Mouse (Mus musculus): Measurements from ENCODE around the gene Lce1e. TPM values are rescaled to one million over a fixed set of nuclear protein-coding genes. Genes with fewer than 3 reads are reported as not detected.

Lce1e gene
- not detected for total RNA-seq (2021)
- long read RNA-seq, experiment 1 = 0 reads
- long read RNA-seq, experiment 2 = 0 reads

DNA sequence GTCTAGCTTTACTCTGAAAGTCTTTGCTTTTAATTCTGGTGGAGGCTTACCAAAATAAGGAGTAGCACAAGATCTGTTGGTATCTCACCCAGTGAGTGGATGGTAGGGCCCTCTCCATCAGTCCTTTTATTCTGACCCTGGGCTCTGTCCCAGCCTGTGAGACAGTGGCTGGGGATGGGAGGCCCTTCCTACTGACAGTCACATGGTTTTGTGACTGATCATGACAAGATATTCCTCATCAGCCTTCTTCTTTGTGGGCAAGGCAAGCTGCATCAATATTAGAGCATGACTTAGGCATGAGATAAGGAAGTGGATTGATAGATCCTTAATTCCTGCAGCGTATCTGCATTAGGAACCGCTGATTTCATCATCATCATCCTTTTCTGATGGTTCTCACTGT, at the start of gene Lce1e:
Gene Lce1e (minus strand): TSS at position 101 of the 400 bp plus-strand sequence.
- no peak for DNase-seq

DNA sequence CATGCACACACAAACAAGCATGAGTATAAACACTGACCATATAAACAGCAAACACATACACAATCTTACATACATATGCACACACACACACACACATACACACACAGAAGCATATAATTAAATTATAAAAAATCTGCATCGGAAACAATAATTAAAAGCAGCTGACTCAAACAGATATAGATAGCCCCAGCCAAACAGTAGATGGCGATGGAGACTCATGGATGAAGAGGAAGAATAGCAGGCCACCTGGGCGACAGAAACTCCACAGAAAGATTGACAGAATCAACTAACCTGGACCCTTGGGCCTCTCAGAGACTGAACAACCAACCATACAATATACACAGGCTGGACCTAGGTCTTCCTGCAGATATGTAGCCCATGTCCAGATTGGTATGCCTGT, 44.3 kb upstream of the Lce1e start:
- no peak for DNase-seq

DNA sequence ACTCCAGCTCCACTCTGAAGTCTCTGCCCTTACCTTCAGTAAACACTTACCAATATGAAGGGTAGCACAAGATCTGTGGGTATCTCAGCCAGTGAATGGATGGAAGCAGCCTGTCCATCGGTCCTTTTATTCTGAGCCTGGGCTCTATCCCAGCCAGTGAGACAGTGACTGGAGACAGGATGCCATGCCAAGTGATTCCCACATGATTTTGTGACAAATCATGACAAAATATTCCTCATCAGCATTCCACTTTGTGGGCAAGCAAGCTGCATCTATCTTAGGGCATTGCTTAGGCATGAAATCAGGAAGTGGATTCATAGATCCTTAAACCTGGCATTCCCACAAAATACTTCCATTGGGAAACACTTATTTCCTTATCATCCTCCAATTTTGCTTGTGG, 43.4 kb upstream of the Lce1e start, which contains the start of gene Lce1g:
Gene Lce1g (minus strand): TSS at position 101 of the 400 bp plus-strand sequence.
- DNase-seq = no peak

DNA sequence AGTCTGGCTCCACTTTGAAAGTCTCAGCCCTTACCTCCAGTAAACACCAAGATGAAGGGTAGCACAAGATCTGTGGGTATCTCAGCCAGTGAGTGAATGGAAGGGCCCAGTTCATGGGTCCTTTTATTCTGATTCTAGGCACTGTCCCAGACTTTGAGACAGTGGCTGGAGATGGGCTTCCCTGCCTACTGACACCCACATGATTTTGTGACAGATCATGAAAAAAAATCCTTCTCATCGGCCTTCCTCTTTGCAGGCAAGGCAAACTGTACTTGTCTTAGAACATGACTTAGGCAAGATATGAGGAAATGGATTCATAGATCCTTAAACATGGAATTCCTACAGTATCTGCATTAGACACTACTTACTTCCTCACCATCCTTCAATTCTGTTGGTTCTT, 30.1 kb upstream of the Lce1e start, which contains the start of gene Gm38119:
Gene Gm38119 (minus strand): TSS at position 101 of the 400 bp plus-strand sequence.
- DNase-seq = no peak

DNA sequence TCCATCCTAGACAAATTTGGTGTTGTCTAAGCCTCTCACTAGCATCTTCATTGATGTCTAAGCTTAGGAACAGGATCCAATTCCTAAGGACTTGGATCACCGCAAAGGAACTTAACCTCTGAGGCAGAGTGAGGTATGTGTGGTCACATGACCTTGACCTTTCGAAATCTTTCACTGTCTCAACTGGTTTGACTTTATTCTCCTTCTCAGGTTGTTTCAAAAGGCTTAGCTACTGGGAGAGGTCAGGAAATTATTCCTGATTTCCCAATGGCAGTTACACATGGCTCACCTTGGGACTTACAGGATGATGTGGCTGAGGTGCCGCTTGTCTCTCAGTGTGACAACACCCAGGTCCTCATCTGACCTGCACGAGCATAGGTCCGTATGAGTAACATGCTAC, 13.8 kb upstream of the Lce1e start:
- DNase-seq = no peak

DNA sequence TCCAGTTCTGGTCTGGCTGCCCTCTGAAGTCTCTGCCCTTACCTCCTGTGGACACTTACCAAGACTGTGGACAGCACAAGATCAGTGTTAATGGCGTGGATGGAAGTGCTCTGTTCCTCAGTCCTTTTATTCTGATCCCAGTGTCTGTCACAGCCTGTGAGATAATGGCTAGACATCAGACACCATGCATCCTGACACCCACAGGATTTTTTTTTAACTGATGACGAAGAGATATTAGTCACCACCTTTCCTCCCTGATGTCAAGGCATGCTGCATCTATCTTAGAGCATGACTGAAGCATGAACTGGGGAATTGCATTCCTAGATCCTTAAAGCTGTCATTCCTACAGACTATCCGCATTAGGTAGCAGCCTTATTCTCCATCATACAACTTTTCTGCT, 11.4 kb upstream of the Lce1e start, which contains the start of gene Lce1f:
Gene Lce1f (minus strand): TSS at position 101 of the 400 bp plus-strand sequence.
- DNase-seq = no peak

DNA sequence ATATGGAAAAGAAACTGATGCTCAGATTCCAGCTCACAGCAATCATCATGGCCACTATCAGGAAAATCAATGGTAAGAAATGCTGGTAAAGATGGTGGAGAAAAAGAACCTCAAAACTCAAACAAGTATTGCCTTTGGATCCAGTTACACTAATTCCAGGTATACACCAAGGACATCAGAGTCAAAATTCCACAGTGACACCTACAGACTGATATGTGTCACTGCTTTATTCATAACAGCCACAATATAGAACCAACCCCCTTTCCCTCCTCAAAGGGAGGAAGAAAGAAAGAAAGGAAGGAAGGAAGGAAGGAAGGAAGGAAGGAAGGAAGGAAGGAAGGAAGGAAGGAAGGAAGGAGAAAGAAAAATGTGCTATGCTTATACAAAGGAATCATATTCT, 6.2 kb upstream of the Lce1e start:
- no peak for DNase-seq

DNA sequence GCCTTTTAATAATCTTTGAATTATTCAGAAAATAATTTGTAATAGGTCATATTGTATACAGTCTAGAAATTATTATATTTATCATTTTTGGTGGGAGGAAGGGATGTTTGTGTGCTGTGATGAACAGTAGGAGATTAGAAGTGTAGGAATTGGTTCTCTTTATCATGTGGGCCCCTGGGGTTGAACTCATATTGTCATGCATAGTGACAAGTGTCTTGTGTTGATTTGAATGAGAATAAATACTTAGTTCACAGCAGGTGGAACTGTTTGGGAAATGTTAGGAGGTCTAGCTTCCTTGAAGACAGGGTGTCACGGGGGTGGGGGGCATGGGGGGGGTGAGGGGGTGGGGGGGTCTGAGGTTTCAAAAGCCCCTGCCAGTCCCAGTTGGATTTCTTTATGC, 14.3 kb downstream of the Lce1e start:
- no peak for DNase-seq

DNA sequence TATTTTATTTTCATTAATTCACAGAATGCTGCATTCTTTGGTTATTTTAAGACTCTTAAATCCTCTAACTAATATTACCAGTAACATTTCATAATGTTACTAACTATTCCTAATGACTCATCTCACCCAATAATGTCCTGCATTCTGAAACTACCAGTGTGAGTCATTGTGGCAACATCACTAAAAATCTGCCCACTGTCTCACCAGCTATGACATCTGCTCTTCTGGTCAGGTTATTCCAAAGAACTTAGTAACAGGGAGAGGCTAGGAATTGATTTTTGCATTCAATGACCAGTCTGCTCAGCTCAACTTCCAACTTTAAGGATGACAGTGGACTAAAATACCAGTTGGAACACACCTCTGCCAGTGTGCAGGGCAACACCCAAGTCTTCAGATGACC, 17.2 kb downstream of the Lce1e start:
- no peak for DNase-seq

DNA sequence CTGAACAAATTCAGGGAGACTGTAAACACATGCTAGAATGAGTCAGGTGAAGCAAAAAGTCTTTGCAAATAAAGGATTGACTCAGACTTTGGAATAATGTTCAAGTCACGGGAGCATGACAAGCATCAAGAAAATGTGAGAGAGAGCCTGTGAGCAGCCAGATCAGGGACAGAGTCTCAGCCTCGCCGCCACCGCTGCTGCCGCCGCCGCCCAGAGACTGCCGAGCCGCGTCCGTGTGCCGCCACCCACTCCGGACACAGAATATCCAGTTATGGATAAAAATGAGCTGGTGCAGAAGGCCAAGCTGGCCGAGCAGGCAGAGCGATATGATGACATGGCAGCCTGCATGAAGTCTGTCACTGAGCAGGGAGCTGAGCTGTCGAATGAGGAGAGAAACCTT, 19.7 kb downstream of the Lce1e start:
- peak; percentile 4 to 7 for DNase-seq

DNA sequence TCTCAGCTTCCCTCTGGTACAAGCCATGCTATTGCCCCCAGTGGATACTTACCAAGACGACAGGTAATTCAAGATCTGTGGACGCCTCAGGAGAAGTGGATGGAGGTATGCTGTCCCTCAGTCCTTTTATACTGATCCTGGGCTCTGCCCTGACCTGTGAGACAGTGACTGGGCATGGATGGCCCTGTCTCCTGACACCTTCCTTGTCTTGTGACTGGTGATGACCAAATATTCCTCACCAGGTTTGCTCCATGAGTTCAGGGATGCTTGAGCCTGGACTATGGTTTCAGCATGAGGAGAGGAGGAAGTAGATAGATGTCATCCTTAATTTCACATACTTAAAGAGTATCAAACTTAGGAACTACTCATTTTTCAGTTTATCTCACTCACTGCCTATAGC, 21.8 kb downstream of the Lce1e start, which contains the start of gene Lce1d:
Gene Lce1d (minus strand): TSS at position 101 of the 400 bp plus-strand sequence.
- DNase-seq = no peak

DNA sequence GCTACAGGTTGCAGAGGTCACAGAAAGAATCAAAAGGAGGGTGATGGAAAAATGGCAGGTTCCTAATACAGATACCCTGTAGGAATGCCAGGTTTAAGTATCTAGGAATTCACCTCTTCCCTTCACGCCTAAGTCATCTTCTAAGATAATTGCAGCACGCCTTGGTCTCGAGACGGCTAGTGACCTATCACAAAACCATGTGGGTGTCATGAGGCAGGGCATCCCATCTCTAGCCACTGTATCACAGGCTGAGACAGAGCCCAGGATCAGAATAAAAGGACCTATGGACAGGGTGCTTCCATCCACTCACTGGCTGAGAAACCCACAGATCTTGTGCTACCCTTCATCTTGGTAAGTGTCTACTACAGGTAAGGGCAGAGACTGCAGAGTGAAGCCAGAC, 29.9 kb downstream of the Lce1e start, which contains the start of gene Lce1c:
Gene Lce1c (plus strand): TSS at position 301 of the 400 bp plus-strand sequence.
- no peak for DNase-seq

DNA sequence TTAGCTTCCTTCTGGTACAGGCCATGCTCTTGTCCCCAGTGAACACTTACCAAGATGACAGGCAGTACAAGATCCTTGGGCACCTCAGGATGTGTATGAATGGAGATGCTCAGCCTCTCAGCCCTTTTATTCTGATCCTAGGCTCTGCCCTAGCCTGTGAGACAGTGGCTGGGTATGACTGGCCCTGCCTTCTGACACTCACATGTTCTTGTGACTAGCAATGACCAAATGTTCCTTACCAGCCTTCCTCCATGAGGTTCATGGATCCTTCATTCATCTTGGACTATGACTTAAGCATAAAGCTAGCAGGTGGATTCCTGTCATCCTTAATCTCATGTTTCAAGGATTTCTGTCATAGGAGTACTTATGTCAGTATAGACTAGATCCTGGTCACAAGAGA, 38.7 kb downstream of the Lce1e start, which contains the start of gene Lce1a2:
Gene Lce1a2 (minus strand): TSS at position 101 of the 400 bp plus-strand sequence.
- DNase-seq = no peak

Other genes starting within 250 kb of the Lce1e start
- not detected for gene Sprr1a, start 223.2 kb downstream of the Lce1e start, total RNA-seq (2021)
- not detected for gene Sprr4, start 208.6 kb downstream of the Lce1e start, total RNA-seq (2021)
- gene 2310046K23Rik, start 174.6 kb downstream of the Lce1e start, total RNA-seq (2021) = not detected
- not detected for gene Ivl, start 135.3 kb downstream of the Lce1e start, total RNA-seq (2021)
- not detected for gene Smcp, start 120.1 kb downstream of the Lce1e start, total RNA-seq (2021)
- gene 2210017I01Rik, start 101.6 kb downstream of the Lce1e start, total RNA-seq (2021) = not detected
- gene Lce6a, start 87.4 kb downstream of the Lce1e start, total RNA-seq (2021) = not detected
- gene Lce1a1, start 60.8 kb downstream of the Lce1e start, total RNA-seq (2021) = not detected
- gene Lce1b, start 52.1 kb downstream of the Lce1e start, total RNA-seq (2021) = not detected
- gene Lce1a2, start 38.8 kb downstream of the Lce1e start, total RNA-seq (2021) = not detected
- not detected for gene Lce1c, start 29.8 kb downstream of the Lce1e start, total RNA-seq (2021)
- not detected for gene Lce1d, start 21.9 kb downstream of the Lce1e start, total RNA-seq (2021)
- gene Lce1f, start 11.3 kb upstream of the Lce1e start, total RNA-seq (2021) = not detected
- not detected for gene Gm38119, start 30.0 kb upstream of the Lce1e start, total RNA-seq (2021)
- not detected for gene Lce1g, start 43.3 kb upstream of the Lce1e start, total RNA-seq (2021)
- gene Lce1h, start 56.0 kb upstream of the Lce1e start, total RNA-seq (2021) = not detected
- not detected for gene Lce1i, start 69.8 kb upstream of the Lce1e start, total RNA-seq (2021)
- not detected for gene Lce1j, start 81.4 kb upstream of the Lce1e start, total RNA-seq (2021)
- gene Lce1k, start 98.8 kb upstream of the Lce1e start, total RNA-seq (2021) = not detected
- not detected for gene Kprp, start 118.2 kb upstream of the Lce1e start, total RNA-seq (2021)
- not detected for gene Lce1l, start 142.2 kb upstream of the Lce1e start, total RNA-seq (2021)
- gene 2310050C09Rik, start 161.1 kb upstream of the Lce1e start, total RNA-seq (2021) = not detected
- gene Lce3a, start 217.2 kb upstream of the Lce1e start, total RNA-seq (2021) = not detected
- gene Lce3b, start 223.9 kb upstream of the Lce1e start, total RNA-seq (2021) = not detected
- gene Lce3c, start 235.4 kb upstream of the Lce1e start, total RNA-seq (2021) = not detected
- not detected for gene Lce3d, start 248.3 kb upstream of the Lce1e start, total RNA-seq (2021)

Data from heart, adult 18-20 months (tissue).